Mouse (Mus musculus) embryonic facial prominence, embryonic 12.5 days (tissue): ENCODE results near the gene Alg11. TPM values are rescaled to one million over a fixed set of nuclear protein-coding genes. Genes with fewer than 3 reads are reported as not detected.

Source experiments
- ATAC-seq: fragments of 200-750 bp; cut with Nextera tagmentation; 2 replicates; pipeline ENCODE4 v1.8.0; 2017; ENCODE audit not compliant: insufficient number of reproducible peaks, insufficient read depth, low FRiP score, low TSS enrichment
- H3K27ac ChIP-seq: fragments of 300-500 bp; sonication (generic); 2 replicates; pipeline ENCODE4 v1.5.1; 2016; ENCODE audit warnings: mild to moderate bottlenecking
- H3K27me3 ChIP-seq: fragments of 300-500 bp; sonication (generic); 2 replicates; pipeline ENCODE4 v1.6.1; 2016; ENCODE audit warnings: mild to moderate bottlenecking, moderate library complexity
- H3K36me3 ChIP-seq: fragments of 300-500 bp; sonication (generic); 2 replicates; pipeline ENCODE4 v1.6.1; 2016; ENCODE audit warnings: mild to moderate bottlenecking
- H3K4me1 ChIP-seq: fragments of 300-500 bp; sonication (generic); 2 replicates; pipeline ENCODE4 v1.6.1; 2016
- H3K4me2 ChIP-seq: fragments of 300-500 bp; sonication (generic); replicated peaks from 2 replicates; pipeline ENCODE4 v1.6.1; 2016; ENCODE audit warnings: mild to moderate bottlenecking, moderate library complexity
- H3K4me3 ChIP-seq: fragments of 300-500 bp; sonication (generic); 2 replicates; pipeline ENCODE4 v1.5.1; 2016; ENCODE audit warnings: mild to moderate bottlenecking
- H3K9ac ChIP-seq: fragments of 300-500 bp; sonication (generic); 2 replicates; pipeline ENCODE4 v1.6.1; 2016; ENCODE audit warnings: mild to moderate bottlenecking, moderate library complexity
- H3K9me3 ChIP-seq: fragments of 300-500 bp; sonication (generic); 2 replicates; pipeline ENCODE4 v1.6.1; 2016; ENCODE audit warnings: mild to moderate bottlenecking, moderate library complexity
- WGBS: fragments of 180-500 bp; shearing (Covaris S2); methylation state at CpG from one replicate; pipeline ENCODE4 v1.1.7; 2016; 5-methylcytosine and 5-hydroxymethylcytosine counted together
- polyA plus RNA-seq: library from polyadenylated mRNA; unstranded; fragments of >200 nt; fragmentation: Nextera tagmentation; extraction: Ambion mirVana; gene quantifications from 2 replicates; pipeline ENCODE4 v1.2.1, GENCODE M21; 2016

Gene Alg11
- 44.4 and 46.5 TPM in 2 replicates for polyA plus RNA-seq

DNA sequence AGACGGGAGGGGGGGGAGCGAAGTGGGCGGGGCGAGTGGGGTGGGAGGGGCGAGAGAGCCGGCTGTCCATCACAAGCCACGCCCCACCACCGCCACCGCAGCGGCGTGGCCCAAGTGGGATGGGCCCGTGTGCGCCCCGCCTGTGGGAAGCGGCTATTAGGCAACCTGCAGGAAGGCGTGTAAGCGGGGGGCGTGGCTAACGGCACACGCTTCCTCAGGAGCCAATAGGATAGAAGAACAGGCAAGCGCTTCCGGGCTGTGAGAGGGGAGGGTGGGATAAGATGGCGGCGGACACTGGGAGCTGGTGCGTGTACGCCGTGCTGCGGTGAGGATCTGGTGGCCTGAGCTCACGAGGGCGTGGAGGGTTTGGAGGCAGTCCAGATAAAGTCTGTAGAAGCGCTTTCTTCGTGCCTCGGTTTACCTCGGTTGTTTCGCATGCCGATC is at the start of gene Alg11:
Gene Alg11 (plus strand): TSS at position 276 of the 444 bp plus-strand sequence.
- peak within 1 kb of the TSS; percentile 61 for H3K9ac ChIP-seq
- H3K27ac ChIP-seq: no peak within 1 kb of the TSS
- H3K4me1 ChIP-seq: 0 out of 2 replicates have a peak, but pooled peaks cover 4% of the 10 kb centered on the region
- H3K36me3 ChIP-seq: peaks cover 24% of the 10 kb centered on the region
- no peaks in the 10 kb centered on the region for H3K9me3 ChIP-seq
- H3K27me3 ChIP-seq: peaks cover 24% of the 10 kb centered on the region
- peak within 1 kb of the TSS; percentile 88 for H3K4me2 ChIP-seq
- WGBS: 0% methylated on average over 36 of the region's 36 CpGs
- H3K4me3 ChIP-seq: peak within 1 kb of the TSS; percentile 75
- ATAC-seq: peak; percentile 99

DNA sequence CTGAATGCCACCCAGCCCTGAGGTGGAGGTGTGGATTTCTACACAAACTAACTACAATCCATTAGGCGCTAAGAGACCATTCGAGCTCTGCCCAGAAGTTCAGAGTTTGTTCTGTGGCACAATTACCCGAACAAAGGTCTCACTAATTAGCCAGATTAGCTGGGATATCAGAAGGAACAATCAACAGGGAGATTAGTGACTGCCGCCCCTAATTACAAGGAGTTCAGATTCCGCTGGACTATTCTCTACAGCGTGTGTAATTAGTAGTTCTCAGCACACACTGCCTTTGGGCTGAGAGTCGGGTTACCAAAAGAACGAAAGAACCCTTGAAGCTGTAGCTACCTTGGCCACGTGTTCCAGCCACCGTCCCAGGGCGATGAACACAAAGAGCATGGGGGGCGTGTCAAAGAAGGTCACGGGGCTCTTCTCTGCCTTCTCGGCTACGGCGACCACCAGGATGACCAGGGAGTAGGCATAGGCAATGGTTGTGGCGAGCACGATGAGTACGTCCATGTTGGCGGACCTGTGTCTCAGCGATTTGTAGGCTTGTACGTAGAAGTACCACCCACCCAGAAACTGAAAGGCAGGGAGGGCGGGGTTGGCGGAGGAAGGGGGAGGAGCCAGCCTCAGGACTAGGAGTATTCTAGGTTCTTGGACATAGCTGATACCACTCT is 47.4 kb upstream of the Alg11 start:
- Histone ChIP-seq H3K4me3 (0 out of 2 replicates have a peak overlapping the region, but pooled peaks have one; percentile 3), H3K4me1 (no peaks in the 10 kb centered on the region), H3K36me3 (no peaks in the 10 kb centered on the region), H3K9me3 (no peaks in the 10 kb centered on the region), H3K4me2 (no peak overlapping the region), H3K27ac (no peak overlapping the region), H3K27me3 (no peaks in the 10 kb centered on the region), H3K9ac (no peak overlapping the region)
- WGBS: 58% methylated on average over 24 of the region's 24 CpGs
- ATAC-seq: peak; percentile 44; the same call in 1 of the 2 replicates

DNA sequence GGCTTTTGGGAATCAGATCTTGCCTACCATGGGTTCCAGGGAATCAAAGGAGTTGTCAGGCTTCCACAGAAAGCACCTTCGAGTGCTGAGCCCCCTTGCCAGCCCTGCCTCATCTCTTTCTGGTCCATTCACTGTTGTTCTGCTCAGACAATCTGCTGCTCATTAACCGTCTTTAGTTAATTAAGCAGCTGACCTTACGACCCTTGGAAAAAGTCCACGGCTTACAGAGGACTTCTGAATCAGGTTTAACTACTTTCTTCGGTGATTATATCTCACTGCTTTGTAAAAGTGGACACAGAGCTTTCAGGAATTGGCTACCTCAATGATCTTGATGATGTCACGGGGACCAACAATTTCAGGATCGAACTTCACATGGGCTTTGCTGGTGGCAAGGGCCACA is 42.8 kb upstream of the Alg11 start:
- WGBS: 33% methylated on average over 7 of the region's 7 CpGs

DNA sequence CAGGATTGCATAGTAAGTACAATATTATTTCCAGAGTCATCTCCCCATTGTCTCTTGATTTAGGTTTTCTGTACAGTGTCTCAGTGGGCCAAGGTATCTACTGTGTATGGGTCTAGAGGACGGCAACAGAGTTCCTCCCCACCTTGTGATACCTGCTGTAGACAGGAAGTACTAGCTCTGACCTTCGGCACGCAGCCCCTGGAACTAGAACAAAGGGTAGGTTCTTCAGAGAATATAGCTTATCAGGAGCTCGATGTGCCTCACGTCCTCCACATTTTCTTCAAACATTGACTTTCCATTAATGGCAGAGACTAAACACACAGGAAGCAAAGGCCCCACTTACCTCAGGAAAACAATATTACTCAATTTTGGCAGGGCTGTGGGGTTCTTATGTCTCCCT is 41.0 kb upstream of the Alg11 start:
- Histone ChIP-seq H3K27ac (no peak overlapping the region), H3K9me3 (no peaks in the 10 kb centered on the region), H3K36me3 (no peaks in the 10 kb centered on the region), H3K9ac (no peak overlapping the region), H3K4me3 (no peak overlapping the region), H3K4me2 (no peak overlapping the region), H3K4me1 (no peaks in the 10 kb centered on the region), H3K27me3 (no peaks in the 10 kb centered on the region)
- no peak for ATAC-seq
- WGBS: 84% methylated on average over 5 of the region's 5 CpGs

More for the DNA sequence above, 42.8 kb upstream of the Alg11 start:
- Histone ChIP-seq H3K4me3 (no peak overlapping the region), H3K36me3 (no peaks in the 10 kb centered on the region), H3K4me1 (no peaks in the 10 kb centered on the region), H3K9ac (no peak overlapping the region), H3K9me3 (no peaks in the 10 kb centered on the region), H3K4me2 (no peak overlapping the region), H3K27me3 (no peaks in the 10 kb centered on the region), H3K27ac (no peak overlapping the region)
- ATAC-seq: no peak

DNA sequence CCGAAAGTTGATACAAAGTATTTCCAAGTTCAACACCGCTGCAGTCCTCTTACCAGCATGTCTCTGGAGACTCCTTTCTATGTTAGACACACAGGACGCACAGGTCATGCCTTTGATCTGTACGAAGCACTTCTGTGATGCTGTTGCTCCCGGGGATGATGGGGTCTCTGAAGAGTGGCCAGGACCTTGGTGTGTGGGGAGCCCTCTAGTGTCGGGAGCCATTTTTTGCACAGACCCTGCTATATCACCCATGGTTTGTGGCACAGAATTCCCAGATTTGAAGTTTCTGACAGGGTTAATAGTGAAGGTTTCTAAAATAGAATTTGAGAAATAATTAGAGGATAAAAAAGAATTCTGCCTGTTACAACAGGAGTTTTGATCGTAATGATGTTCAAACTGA is 38.3 kb upstream of the Alg11 start:
- no peaks in the 10 kb centered on the region for H3K9me3 ChIP-seq
- no peak for ATAC-seq
- no peaks in the 10 kb centered on the region for H3K27me3 ChIP-seq
- no peaks in the 10 kb centered on the region for H3K4me1 ChIP-seq
- no peak overlapping the region for H3K27ac ChIP-seq
- no peak overlapping the region for H3K4me2 ChIP-seq
- H3K9ac ChIP-seq: no peak overlapping the region
- no peaks in the 10 kb centered on the region for H3K36me3 ChIP-seq
- WGBS: 45% methylated on average over 7 of the region's 7 CpGs
- no peak overlapping the region for H3K4me3 ChIP-seq

DNA sequence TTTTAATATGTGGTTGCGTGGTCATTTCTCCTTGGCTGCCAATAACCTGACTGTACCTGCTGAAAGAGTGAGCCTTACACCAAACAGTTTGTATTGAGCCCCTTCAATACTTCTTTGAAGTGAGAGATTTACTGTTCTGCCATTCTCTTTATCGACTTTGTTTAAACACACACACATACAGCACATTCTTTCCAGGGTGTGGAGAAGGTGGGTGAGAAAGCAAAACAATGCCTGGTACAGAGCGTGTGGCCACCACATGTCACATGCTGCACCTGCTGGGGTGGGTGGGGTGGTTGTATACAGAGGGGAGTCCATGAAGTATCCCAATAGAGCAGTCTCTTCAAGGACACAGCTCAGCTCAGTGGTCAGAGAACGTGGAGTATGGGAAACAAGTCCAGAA is 35.3 kb upstream of the Alg11 start:
- WGBS: 73% methylated on average over 4 of the region's 4 CpGs
- Histone ChIP-seq H3K4me1 (no peaks in the 10 kb centered on the region), H3K27ac (no peak overlapping the region), H3K4me2 (no peak overlapping the region), H3K9ac (no peak overlapping the region), H3K9me3 (no peaks in the 10 kb centered on the region), H3K4me3 (no peak overlapping the region), H3K36me3 (no peaks in the 10 kb centered on the region), H3K27me3 (no peaks in the 10 kb centered on the region)
- no peak for ATAC-seq

DNA sequence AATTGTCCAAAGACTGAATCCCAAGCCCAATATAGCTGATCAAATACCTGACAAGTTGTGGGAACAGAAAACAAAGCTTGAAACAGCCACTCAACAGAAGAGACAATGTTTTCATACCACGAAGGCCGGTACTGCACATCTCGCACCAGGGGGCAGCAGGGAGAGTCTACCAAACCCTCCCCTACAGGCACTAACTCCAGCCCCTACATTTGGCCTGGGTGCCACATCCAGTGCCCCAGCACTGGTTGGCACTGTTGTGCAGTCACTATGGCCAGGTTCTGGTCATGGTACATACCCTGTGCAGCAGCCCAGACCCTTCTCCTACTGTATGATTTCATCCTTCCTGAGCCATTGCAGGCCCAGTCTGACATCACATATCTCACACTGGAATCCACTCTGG is 31.5 kb upstream of the Alg11 start:
- Histone ChIP-seq H3K36me3 (no peaks in the 10 kb centered on the region), H3K4me3 (no peak overlapping the region), H3K9ac (no peak overlapping the region), H3K27ac (no peak overlapping the region), H3K9me3 (no peaks in the 10 kb centered on the region), H3K4me1 (no peaks in the 10 kb centered on the region), H3K27me3 (no peaks in the 10 kb centered on the region), H3K4me2 (no peak overlapping the region)
- ATAC-seq: no peak
- 82% methylated on average over 3 of the region's 3 CpGs for WGBS

DNA sequence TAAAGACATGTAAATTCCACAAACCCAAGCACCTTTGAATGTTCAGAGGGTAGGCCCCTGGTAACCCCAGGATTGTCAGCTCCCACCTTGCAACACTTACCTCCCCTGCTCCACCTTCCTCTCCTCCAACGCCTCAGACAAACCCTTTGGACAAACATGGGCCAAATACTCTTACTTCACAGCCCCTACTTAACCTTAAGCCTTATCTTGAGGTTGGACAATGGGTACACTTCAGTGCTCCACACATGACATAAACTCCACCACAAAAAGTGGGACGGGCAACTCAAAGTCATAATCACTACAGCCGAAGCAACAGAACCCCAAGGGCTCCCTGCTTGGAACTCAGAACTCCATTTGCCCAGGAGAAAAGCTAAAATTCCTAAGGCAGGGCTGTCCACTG is 29.5 kb upstream of the Alg11 start:
- H3K4me3 ChIP-seq: no peak overlapping the region
- no peaks in the 10 kb centered on the region for H3K4me1 ChIP-seq
- H3K27me3 ChIP-seq: no peaks in the 10 kb centered on the region
- ATAC-seq: no peak
- no peak overlapping the region for H3K27ac ChIP-seq
- WGBS: 84% methylated on average over 3 of the region's 3 CpGs
- H3K36me3 ChIP-seq: no peaks in the 10 kb centered on the region
- no peaks in the 10 kb centered on the region for H3K9me3 ChIP-seq
- H3K4me2 ChIP-seq: no peak overlapping the region
- H3K9ac ChIP-seq: no peak overlapping the region

DNA sequence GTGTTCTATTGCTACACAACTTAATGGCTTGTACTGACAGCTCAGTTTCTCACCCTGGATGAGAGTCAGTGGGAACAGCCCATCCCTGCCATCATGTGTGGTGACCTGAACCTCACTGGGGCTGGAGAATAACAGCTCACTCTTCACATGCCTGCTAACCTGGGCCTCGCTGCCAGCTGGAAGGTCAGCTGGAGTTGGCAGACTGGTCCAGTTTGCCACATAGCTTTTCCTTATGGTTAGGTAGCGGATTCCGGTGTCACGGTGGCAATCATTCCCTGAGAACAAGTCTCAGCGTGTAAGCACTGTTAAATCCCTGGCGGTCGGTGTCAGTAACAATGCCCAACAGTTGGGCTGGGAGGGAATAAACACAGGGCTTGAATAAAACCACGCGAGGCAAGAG is 24.4 kb upstream of the Alg11 start:
- H3K27me3 ChIP-seq: peaks cover 11% of the 10 kb centered on the region; the same call in 1 of the 2 replicates

DNA sequence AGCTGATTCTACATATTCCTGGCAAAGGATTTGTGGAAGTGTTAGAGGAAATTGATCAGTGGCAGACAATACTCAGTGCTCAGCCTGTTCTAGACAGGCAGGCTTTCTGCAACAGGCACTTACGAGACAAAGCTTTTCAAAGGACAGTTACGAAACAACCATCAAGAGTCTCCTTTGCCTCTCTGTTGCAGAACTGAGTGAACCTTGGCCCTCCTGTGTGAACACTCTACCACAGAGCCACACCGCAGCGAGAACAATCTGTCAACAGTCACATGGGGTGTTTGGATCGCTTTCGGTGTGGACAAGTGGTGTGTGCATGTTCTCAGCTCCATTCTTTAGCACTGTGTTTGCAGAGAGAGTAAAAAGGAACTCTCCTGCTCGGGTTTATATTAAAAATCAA is 23.5 kb upstream of the Alg11 start:
- ATAC-seq: no peak
- Histone ChIP-seq H3K9ac (no peak overlapping the region), H3K27me3 (peaks cover 11% of the 10 kb centered on the region; the same call in 1 of the 2 replicates), H3K9me3 (no peaks in the 10 kb centered on the region), H3K36me3 (no peaks in the 10 kb centered on the region), H3K4me2 (no peak overlapping the region), H3K4me3 (no peak overlapping the region), H3K4me1 (no peaks in the 10 kb centered on the region), H3K27ac (no peak overlapping the region)
- 71% methylated on average over 7 of the region's 7 CpGs for WGBS

More for the DNA sequence above, 24.4 kb upstream of the Alg11 start:
- H3K4me2 ChIP-seq: no peak overlapping the region
- H3K9ac ChIP-seq: no peak overlapping the region
- no peak for ATAC-seq
- H3K27ac ChIP-seq: no peak overlapping the region
- H3K36me3 ChIP-seq: no peaks in the 10 kb centered on the region
- H3K9me3 ChIP-seq: no peaks in the 10 kb centered on the region
- H3K4me3 ChIP-seq: no peak overlapping the region
- H3K4me1 ChIP-seq: no peaks in the 10 kb centered on the region
- 92% methylated on average over 9 of the region's 9 CpGs for WGBS

DNA sequence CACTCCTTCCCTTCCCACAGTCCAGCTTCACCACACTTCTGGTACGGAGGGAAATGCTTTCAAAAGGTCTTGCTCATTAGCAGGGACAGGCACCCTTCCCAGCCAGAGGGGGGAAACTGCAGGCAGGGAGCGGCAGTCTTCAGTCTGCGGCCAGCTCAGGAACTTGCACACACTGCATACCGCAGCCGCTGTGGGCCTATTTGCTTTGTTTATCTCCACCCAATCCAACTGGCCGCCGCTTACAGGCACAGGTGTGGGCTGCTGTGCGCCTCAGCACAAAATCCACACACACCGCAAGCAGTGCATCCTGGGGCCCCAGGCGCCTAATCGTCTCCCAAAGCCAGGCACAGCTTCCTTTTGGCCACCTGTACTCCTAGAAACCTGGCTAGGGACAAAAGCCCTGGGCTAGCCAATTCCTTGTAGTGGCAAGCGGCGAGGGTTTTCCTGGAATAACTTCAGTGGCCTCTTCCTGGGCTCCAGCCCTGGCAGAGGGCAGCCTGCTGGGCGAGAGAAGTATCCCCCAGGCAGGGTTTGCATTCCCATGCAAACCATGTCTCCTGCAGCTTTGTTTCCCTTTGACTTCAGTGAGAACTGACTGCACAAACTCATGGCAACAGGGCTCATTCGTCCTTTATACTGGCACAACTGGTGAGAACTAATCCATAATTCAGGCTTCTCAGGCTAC is 20.9 kb upstream of the Alg11 start:
- H3K27ac ChIP-seq: no peak overlapping the region
- no peaks in the 10 kb centered on the region for H3K4me1 ChIP-seq
- no peaks in the 10 kb centered on the region for H3K36me3 ChIP-seq
- H3K4me2 ChIP-seq: 0 out of 2 replicates have a peak overlapping the region, but pooled peaks have one; percentile 11
- ATAC-seq: no peak
- no peak overlapping the region for H3K4me3 ChIP-seq
- no peaks in the 10 kb centered on the region for H3K9me3 ChIP-seq
- peaks cover 11% of the 10 kb centered on the region; the same call in 1 of the 2 replicates for H3K27me3 ChIP-seq
- 13% methylated on average over 15 of the region's 15 CpGs for WGBS
- no peak overlapping the region for H3K9ac ChIP-seq

DNA sequence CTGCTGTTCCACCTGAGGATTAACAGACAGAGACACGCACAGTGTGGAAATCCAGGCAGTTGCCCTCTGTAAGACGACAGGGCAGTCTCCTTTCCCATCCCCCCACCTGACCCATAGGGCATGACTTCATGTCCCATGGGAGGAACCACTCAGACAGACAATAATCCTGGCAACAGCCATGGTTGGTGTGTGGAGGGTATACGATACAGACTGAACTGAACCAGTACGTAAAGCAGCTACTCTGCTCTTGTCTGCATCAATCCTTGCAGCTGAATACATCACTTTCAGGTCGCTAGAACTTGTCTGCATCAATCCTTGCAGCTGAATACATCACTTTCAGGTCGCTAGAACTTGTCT is 20.4 kb upstream of the Alg11 start:
- no peaks in the 10 kb centered on the region for H3K9me3 ChIP-seq
- no peaks in the 10 kb centered on the region for H3K36me3 ChIP-seq
- peaks cover 11% of the 10 kb centered on the region; the same call in 1 of the 2 replicates for H3K27me3 ChIP-seq
- no peak overlapping the region for H3K4me2 ChIP-seq
- H3K27ac ChIP-seq: no peak overlapping the region
- WGBS: 34% methylated on average over 6 of the region's 6 CpGs
- H3K4me1 ChIP-seq: no peaks in the 10 kb centered on the region
- no peak overlapping the region for H3K9ac ChIP-seq
- H3K4me3 ChIP-seq: no peak overlapping the region
- ATAC-seq: no peak
